Mouse (Mus musculus) kidney, adult 2 months (tissue): Measurements from ENCODE around the gene Lrfn3. TPM values are rescaled to one million over a fixed set of nuclear protein-coding genes. Genes with fewer than 3 reads are reported as not detected.
A peak's percentile ranks its signal among the peaks of the same experiment; 100 is the strongest.

Source experiments
- DNase-seq: peaks from one replicate; pipeline ENCODE4 v3.0.0; 2021
- H3K27ac ChIP-seq: fragments of 200-500 bp; 2 replicates; pipeline ENCODE4 v1.5.1; 2012; ENCODE audit warnings: low read depth, low read length, control low read depth, inconsistent platforms; ENCODE audit not compliant: insufficient read depth
- H3K27me3 ChIP-seq: fragments of 200-500 bp; replicated peaks from 2 replicates; pipeline ENCODE4 v1.6.1; 2012; ENCODE audit warnings: mild to moderate bottlenecking, moderate library complexity, low read length, inconsistent platforms; ENCODE audit not compliant: control insufficient read depth, insufficient read depth
- H3K36me3 ChIP-seq: fragments of 200-500 bp; 2 replicates; pipeline ENCODE4 v1.6.1; 2012; ENCODE audit warnings: mild to moderate bottlenecking, moderate library complexity, low read length, inconsistent platforms; ENCODE audit not compliant: control insufficient read depth, insufficient read depth
- H3K4me1 ChIP-seq: fragments of 200-500 bp; 2 replicates; pipeline ENCODE4 v1.6.1; 2011; ENCODE audit warnings: low read length; ENCODE audit not compliant: control insufficient read depth, insufficient read depth
- H3K4me3 ChIP-seq: fragments of 200-500 bp; 2 replicates; pipeline ENCODE4 v1.5.1; 2011; ENCODE audit warnings: mild to moderate bottlenecking, low read depth, low read length, control low read depth; ENCODE audit not compliant: insufficient read depth
- CTCF ChIP-seq: fragments of 200-500 bp; conservative IDR thresholded peaks from 2 replicates; pipeline ENCODE4 v1.5.1; 2011; ENCODE audit warnings: low read depth, mild to moderate bottlenecking, control low read depth, low read length, moderate library complexity, mixed read lengths; ENCODE audit not compliant: insufficient read depth, insufficient read length
- POLR2A ChIP-seq: fragments of 200-500 bp; IDR thresholded peaks from one replicate; pipeline ENCODE4 v1.6.1; 2011; ENCODE audit warnings: low read depth, low read length, control low read depth
- WGBS: fragments of 180-500 bp; shearing (Covaris S2); methylation state at CpG from one replicate; pipeline ENCODE4 v1.1.7; 2018; 5-methylcytosine and 5-hydroxymethylcytosine counted together
- polyA plus RNA-seq: library from polyadenylated mRNA; depleted of rRNA; stranded (reverse); fragments of >200 nt; gene quantifications from 2 replicates; pipeline ENCODE4 v1.2.3, GENCODE M21; 2012; rRNA removed

The Lrfn3 gene
- polyA plus RNA-seq, 1 experiment: 9.6 TPM

DNA sequence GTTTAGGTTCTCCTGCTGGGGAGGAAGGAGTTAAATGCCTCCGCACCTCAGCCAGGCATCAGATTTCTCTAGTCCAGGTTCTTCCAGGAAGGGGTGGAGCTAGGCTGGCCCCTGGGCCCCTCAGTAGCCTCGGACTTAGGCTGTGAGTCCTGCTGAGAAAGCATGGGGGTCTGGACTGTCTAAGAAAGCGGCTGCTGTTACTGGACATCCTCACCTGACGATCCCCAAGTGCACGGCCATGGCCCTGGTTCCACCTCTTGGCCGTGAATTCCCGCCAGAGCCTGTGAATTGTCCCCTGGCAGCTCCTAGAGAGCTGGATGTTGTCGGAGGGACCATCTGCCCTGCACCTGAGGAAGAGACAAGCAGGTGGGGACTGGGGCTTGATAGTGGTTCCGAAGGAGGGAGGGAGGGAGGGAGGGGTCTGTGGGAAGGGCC lies 47.8 kb downstream of the Lrfn3 start, which contains the start of gene Syne4:
Syne4 (plus strand) TSS at position 87 of the 435 bp plus-strand sequence.
- Histone ChIP-seq H3K36me3 (no peaks in the 10 kb centered on the region), H3K4me3 (peak within 1 kb of the TSS; percentile 64), H3K4me1 (peaks cover 10% of the 10 kb centered on the region; the same call in 1 of the 2 replicates), H3K27me3 (no peaks in the 10 kb centered on the region), H3K27ac (peak within 1 kb of the TSS; percentile 92)
- TF ChIP-seq CTCF (no peak), POLR2A (no peak)
- peak; percentile 65 for DNase-seq
- WGBS: 20% methylated on average over 9 of the region's 9 CpGs

GRCm38 (mm10) chr7:30313666-30314320 lies 48.8 kb downstream of the Lrfn3 start:
- H3K27ac ChIP-seq: peak overlapping the region; percentile 92
- TF ChIP-seq CTCF: no peak
- TF ChIP-seq POLR2A: peak; percentile 65

GRCm38 (mm10) chr7:30310136-30310535 lies 52.4 kb downstream of the Lrfn3 start:
- peak overlapping the region; percentile 28; the same call in 1 of the 2 replicates for H3K27ac ChIP-seq
- H3K4me1 ChIP-seq: no peaks in the 10 kb centered on the region; the same call in 1 of the 2 replicates
- TF ChIP-seq CTCF (no peak), POLR2A (peak; percentile 87)
- H3K27me3 ChIP-seq: no peaks in the 10 kb centered on the region
- no peak overlapping the region for H3K4me3 ChIP-seq
- no peaks in the 10 kb centered on the region for H3K36me3 ChIP-seq
- DNase-seq: peak; percentile 60
- WGBS: 61% methylated on average over 12 of the region's 12 CpGs

More at GRCm38 (mm10) chr7:30313666-30314320, 48.8 kb downstream of the Lrfn3 start:
- Histone ChIP-seq H3K36me3 (no peaks in the 10 kb centered on the region), H3K4me1 (peaks cover 10% of the 10 kb centered on the region; the same call in 1 of the 2 replicates), H3K4me3 (peak overlapping the region; percentile 64), H3K27me3 (no peaks in the 10 kb centered on the region)
- WGBS: 35% methylated on average over 27 of the region's 27 CpGs
- DNase-seq: peak; percentile 89

- peak overlapping the region; percentile 59 for H3K4me3 ChIP-seq
- no peaks in the 10 kb centered on the region for H3K36me3 ChIP-seq
- DNase-seq: peak; percentile 52
- no peaks in the 10 kb centered on the region; the same call in 1 of the 2 replicates for H3K4me1 ChIP-seq
- H3K27ac ChIP-seq: peak overlapping the region; percentile 28; the same call in 1 of the 2 replicates
- WGBS: 45% methylated on average over 15 of the region's 15 CpGs
- no peaks in the 10 kb centered on the region for H3K27me3 ChIP-seq
- peak; percentile 46 for TF ChIP-seq POLR2A
- no peak for TF ChIP-seq CTCF
Measured at GRCm38 (mm10) chr7:30309395-30310129, 53.0 kb downstream of the Lrfn3 start.

DNA sequence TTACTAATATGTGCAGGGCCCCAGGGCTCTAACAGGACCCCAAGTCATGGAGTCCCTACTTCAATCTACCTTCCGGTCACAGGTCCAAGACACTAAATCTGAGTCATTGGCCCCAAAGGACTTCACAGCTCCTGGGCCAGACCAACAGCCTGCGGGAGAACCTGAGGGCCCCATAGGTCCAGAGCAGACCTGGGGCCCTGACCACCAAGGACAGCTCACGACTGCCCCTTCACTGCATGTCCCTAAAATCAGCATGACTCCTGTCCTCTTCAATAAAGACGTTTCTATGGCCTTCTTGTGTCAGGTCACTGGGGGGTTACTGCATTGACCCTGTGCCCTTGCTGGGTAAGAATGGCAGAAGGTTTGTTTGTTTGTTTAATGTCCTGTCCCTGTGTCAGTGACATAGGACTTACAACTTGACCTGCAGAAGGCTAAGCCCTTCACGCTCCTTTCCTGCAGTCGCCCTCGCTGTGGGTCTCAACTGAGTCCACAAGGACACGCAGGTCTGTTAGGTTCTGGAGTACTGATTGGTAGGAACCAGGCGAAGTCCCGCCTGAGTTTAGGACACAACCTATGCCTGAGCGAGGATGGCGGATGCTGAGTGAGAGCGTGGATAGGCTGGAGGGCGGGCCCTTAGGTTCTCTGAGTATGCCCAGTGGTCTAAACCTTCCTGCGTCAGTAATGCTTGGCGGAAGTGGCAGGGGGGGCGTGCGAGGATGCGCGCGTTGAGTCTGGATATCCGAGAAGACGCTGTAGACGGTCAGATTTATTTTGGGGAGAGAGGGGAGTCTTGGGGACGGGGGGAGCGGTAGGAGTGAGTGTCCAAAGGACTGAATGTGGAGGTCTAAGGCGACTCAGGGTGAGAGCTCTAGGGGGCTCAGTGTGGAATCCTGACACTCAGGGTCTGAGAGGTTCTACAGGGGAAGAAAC lies 54.2 kb downstream of the Lrfn3 start, which contains the start of gene Alkbh6:
Alkbh6 (plus strand) TSS at position 642 of the 930 bp plus-strand sequence.
- Histone ChIP-seq H3K27ac (peak within 1 kb of the TSS; percentile 91), H3K4me1 (no peaks in the 10 kb centered on the region; the same call in 1 of the 2 replicates), H3K36me3 (no peaks in the 10 kb centered on the region), H3K4me3 (peak within 1 kb of the TSS; percentile 59), H3K27me3 (no peaks in the 10 kb centered on the region)
- WGBS: 4% methylated on average over 27 of the region's 27 CpGs
- TF ChIP-seq CTCF: no peak
- peak; percentile 97 for TF ChIP-seq POLR2A
- DNase-seq: peak; percentile 98

- H3K27ac ChIP-seq: no peak overlapping the region
- no peaks in the 10 kb centered on the region for H3K36me3 ChIP-seq
- WGBS: 86% methylated on average over 16 of the region's 16 CpGs
- H3K4me3 ChIP-seq: no peak overlapping the region
- DNase-seq: no peak
- no peaks in the 10 kb centered on the region; the same call in 1 of the 2 replicates for H3K4me1 ChIP-seq
- peak; percentile 63 for TF ChIP-seq CTCF
- TF ChIP-seq POLR2A: no peak
- H3K27me3 ChIP-seq: no peaks in the 10 kb centered on the region
Measured at GRCm38 (mm10) chr7:30306083-30306779, 56.3 kb downstream of the Lrfn3 start.

Other genes with a start within 250 kb of the Lrfn3 start
- 0.64 and 1.4 TPM in 2 replicates for gene Zfp382, start 240.8 kb downstream of the Lrfn3 start, polyA plus RNA-seq
- 11.1 and 11.8 TPM in 2 replicates for gene Zfp146, start 193.0 kb downstream of the Lrfn3 start, polyA plus RNA-seq
- gene Cox7a1, start 178.6 kb downstream of the Lrfn3 start, polyA plus RNA-seq: 76.0 and 141 TPM in 2 replicates
- gene Capns1, start 164.0 kb downstream of the Lrfn3 start, polyA plus RNA-seq: 724 and 781 TPM in 2 replicates
- gene Polr2i, start 130.8 kb downstream of the Lrfn3 start, polyA plus RNA-seq: 187 and 196 TPM in 2 replicates
- gene Tbcb, start 130.5 kb downstream of the Lrfn3 start, polyA plus RNA-seq: 51.8 and 72.2 TPM in 2 replicates
- gene Ovol3, start 127.0 kb downstream of the Lrfn3 start, polyA plus RNA-seq: 0.19 and 0.27 TPM in 2 replicates
- 0.11 TPM in 1 of 2 replicates, not detected in the other for gene Thap8, start 82.7 kb downstream of the Lrfn3 start, polyA plus RNA-seq
- 5.8 and 7.2 TPM in 2 replicates for gene Wdr62, start 82.4 kb downstream of the Lrfn3 start, polyA plus RNA-seq
- gene Clip3, start 71.0 kb downstream of the Lrfn3 start, polyA plus RNA-seq: 4.2 and 4.9 TPM in 2 replicates
- 99.0 and 122 TPM in 2 replicates for gene Alkbh6, start 54.1 kb downstream of the Lrfn3 start, polyA plus RNA-seq
- 162 and 170 TPM in 2 replicates for gene Syne4, start 48.0 kb downstream of the Lrfn3 start, polyA plus RNA-seq
- 0.42 and 1.1 TPM in 2 replicates for gene E130208F15Rik, start 41.0 kb downstream of the Lrfn3 start, polyA plus RNA-seq
- 26.4 and 27.3 TPM in 2 replicates for gene Sdhaf1, start 38.9 kb downstream of the Lrfn3 start, polyA plus RNA-seq
- gene Tyrobp, start 51.0 kb upstream of the Lrfn3 start, polyA plus RNA-seq: 51.3 and 83.0 TPM in 2 replicates
- 3.7 and 12.0 TPM in 2 replicates for gene Hcst, start 57.1 kb upstream of the Lrfn3 start, polyA plus RNA-seq
- gene Nfkbid, start 59.0 kb upstream of the Lrfn3 start, polyA plus RNA-seq: 1.8 and 3.1 TPM in 2 replicates
- 13.0 and 14.2 TPM in 2 replicates for gene Aplp1, start 82.8 kb upstream of the Lrfn3 start, polyA plus RNA-seq
- gene Kirrel2, start 94.9 kb upstream of the Lrfn3 start, polyA plus RNA-seq: 0.30 and 0.33 TPM in 2 replicates
- gene Nphs1, start 95.5 kb upstream of the Lrfn3 start, polyA plus RNA-seq: 39.9 and 41.1 TPM in 2 replicates
- 218 and 246 TPM in 2 replicates for gene Prodh2, start 130.8 kb upstream of the Lrfn3 start, polyA plus RNA-seq
- gene Arhgap33, start 172.3 kb upstream of the Lrfn3 start, polyA plus RNA-seq: 7.4 and 7.8 TPM in 2 replicates
- 21.6 and 50.4 TPM in 2 replicates for gene Hspb6, start 189.4 kb upstream of the Lrfn3 start, polyA plus RNA-seq
- gene Proser3, start 189.5 kb upstream of the Lrfn3 start, polyA plus RNA-seq: 7.1 and 8.5 TPM in 2 replicates
- gene Lin37, start 197.1 kb upstream of the Lrfn3 start, polyA plus RNA-seq: 29.0 and 33.8 TPM in 2 replicates
- 47.9 and 54.5 TPM in 2 replicates for gene U2af1l4, start 200.5 kb upstream of the Lrfn3 start, polyA plus RNA-seq
- gene Gm49396, start 200.6 kb upstream of the Lrfn3 start, polyA plus RNA-seq: 1.5 and 1.9 TPM in 2 replicates
- gene Psenen, start 200.9 kb upstream of the Lrfn3 start, polyA plus RNA-seq: 168 and 223 TPM in 2 replicates
- gene Igflr1, start 202.7 kb upstream of the Lrfn3 start, polyA plus RNA-seq: 5.2 and 5.4 TPM in 2 replicates
- gene Kmt2b, start 226.0 kb upstream of the Lrfn3 start, polyA plus RNA-seq: 26.7 and 31.6 TPM in 2 replicates
- 1.3 and 1.4 TPM in 2 replicates for gene Zbtb32, start 236.1 kb upstream of the Lrfn3 start, polyA plus RNA-seq